Mouse (Mus musculus) embryo, embryonic 9.5 days (tissue): ENCODE data around the gene Hist1h1b.
"Not testable (repeated sequence)": the region's sequence is repeated elsewhere in the genome, so short reads cannot be mapped to it uniquely, and the experiment has no call there.

Experiments used
- DNase-seq: peaks from one replicate; pipeline ENCODE4 v3.0.0-alpha.2; 2017; ENCODE audit errors: extremely low spot score

The Hist1h1b gene

DNA sequence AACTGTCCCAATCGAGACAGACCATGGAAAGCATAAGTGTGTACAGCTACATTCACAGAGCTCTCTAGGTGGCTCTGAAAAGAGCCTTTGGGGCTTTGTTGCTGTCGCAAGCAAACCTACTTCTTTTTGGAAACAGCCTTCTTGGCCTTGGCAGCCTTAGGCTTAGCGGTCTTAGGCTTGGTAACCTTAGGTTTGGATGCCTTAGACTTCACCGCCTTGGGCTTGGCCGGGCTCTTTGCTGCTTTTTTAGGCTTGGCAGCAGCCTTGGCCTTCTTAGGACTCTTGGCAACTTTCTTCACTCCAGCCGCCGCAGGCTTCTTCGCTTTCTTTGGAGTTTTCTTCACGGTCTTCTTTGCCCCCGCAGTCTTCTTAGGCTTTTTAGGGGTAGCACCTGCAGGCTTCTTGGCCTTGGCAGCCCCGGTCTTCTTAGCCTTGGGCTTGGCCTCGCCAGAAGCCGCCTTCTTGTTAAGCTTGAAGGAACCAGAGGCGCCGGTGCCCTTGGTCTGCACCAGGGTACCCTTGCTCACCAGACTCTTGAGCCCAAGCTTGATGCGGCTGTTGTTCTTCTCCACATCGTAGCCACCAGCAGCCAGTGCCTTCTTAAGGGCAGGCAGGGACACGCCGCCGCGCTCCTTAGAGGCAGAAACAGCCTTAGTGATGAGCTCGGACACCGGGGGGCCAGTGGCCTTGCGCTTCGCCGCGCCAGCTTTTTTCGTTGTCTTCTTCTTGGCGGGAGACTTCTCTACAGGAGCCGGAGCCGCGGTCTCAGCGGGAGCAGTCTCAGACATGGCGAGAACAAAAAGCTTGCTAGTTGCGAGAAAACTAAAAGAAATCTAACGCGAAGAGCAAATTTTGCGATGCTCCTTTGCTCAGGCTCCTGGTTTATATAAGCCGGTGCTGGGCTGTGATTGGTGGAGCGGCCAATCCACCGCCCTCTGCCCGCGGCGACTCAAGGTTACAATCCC is at the start of gene Hist1h1b:
TSS of gene Hist1h1b (minus strand) at position 859 of the 965 bp plus-strand sequence.
- peak; percentile 92 for DNase-seq

- DNase-seq = no peak
Measured at GRCm38 (mm10) chr13:21828511-21828910, 48.1 kb upstream of the Hist1h1b start.

DNA sequence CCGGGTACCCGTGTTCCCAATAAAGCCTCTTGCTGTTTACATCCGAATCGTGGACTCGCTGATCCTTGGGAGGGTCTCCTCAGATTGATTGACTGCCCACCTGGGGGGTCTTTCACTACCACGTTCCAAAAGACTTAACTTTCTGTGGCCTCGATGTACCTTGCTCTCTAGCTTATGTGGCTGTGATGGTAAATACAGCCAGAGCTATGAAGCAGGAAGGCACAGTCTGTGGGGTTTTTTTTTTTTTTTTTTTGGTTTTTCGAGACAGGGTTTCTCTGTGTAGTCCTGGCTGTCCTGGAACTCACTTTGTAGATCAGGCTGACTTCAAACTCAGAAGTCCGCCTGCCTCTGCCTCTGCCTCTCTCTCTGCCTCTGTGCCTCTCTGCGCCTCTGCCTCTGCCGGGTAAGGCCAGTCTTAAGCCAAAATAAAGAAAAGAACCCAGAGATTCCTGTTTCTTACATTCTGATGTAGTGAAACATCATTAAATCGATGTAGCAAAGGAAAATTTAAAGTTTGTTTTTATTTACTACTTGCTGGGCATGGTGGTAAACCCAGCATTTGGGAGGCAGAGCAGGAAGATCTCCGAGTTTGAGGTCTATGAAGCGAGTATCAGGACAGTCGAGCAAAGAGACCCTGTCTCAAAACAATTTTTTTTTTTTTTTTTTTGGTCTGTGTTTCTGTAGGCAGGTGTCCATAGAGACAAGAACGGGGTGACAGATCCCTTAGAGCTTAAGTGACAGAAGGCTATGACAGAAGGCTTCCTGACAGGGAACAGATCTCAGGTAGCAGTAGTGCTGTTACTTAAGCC is 39.9 kb upstream of the Hist1h1b start:
- DNase-seq = not testable (repeated sequence)

DNA sequence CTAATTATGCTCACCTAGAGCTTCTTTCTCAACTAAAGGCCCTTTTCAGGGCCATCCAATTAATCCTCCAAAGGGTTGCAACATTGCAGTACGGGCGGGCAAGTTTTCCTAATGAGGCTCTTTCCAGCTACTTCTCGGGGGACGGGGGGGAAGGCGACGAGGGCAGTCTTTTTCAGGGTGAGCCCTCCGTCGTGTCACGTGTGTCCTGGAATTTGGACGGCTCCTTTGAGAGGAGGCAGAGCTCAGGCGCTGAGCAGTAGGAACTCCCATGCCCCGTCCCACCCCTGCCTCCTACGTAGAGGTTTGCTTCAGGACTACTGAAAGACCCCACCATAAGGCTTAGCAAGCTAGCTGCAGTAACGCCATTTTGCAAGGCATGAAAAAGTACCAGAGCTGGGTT is 31.7 kb upstream of the Hist1h1b start:
- not testable (repeated sequence) for DNase-seq

- not testable (repeated sequence) for DNase-seq
Measured at GRCm38 (mm10) chr13:21811539-21811938, 31.1 kb upstream of the Hist1h1b start, which contains the start of gene Hist1h4m. Gene Hist1h4m (plus strand): TSS chr13:21811746.

GRCm38 (mm10) chr13:21811074-21811473 is 30.6 kb upstream of the Hist1h1b start:
- not testable (repeated sequence) for DNase-seq

- not testable (repeated sequence) for DNase-seq
Measured at GRCm38 (mm10) chr13:21810073-21810472, 29.6 kb upstream of the Hist1h1b start, which contains the start of the genes Hist1h2bq and Hist1h2ao. Gene Hist1h2bq (minus strand): TSS chr13:21810197. Gene Hist1h2ao (plus strand): TSS chr13:21810465.

DNA sequence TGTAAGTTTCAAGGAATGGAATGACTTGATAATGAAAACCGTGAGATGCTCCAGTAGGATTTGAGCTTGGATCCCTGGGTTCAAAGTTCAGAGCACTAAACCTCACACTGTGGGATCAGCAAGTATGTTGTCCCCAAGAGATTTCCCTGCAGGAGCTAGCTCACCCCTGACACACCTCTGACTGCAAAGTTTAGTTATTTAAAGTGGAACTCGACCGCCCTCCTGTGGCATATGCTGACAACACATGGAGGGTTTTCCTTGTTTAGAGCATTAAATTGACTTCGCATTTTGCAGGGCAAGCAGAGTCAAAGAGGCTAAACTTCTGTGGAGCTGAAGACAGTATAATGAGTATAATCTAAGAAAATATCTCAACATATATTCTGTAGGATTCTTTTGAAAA is 22.6 kb upstream of the Hist1h1b start:
- DNase-seq = not testable (repeated sequence)

DNA sequence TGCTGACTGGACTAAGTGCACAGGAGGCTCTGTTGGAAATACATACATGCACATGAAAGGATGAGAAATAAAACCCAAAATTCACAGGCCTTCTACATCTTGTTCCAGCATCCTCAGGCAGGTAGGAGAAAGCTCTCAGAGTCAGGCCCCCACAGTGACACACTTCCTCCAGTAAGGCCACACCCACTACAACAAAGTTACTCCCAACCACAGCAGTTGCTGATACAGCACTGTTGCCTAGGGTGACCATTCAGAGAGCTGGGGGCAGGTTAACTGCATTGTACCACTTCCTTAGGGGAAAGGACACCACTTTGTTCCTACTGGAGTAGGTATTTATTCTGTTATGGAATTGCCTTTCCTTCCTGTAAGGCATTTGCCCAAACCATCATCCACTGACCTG is 16.7 kb upstream of the Hist1h1b start:
- DNase-seq = not testable (repeated sequence)

GRCm38 (mm10) chr13:21795584-21795983 is 15.2 kb upstream of the Hist1h1b start:
- no peak for DNase-seq

DNA sequence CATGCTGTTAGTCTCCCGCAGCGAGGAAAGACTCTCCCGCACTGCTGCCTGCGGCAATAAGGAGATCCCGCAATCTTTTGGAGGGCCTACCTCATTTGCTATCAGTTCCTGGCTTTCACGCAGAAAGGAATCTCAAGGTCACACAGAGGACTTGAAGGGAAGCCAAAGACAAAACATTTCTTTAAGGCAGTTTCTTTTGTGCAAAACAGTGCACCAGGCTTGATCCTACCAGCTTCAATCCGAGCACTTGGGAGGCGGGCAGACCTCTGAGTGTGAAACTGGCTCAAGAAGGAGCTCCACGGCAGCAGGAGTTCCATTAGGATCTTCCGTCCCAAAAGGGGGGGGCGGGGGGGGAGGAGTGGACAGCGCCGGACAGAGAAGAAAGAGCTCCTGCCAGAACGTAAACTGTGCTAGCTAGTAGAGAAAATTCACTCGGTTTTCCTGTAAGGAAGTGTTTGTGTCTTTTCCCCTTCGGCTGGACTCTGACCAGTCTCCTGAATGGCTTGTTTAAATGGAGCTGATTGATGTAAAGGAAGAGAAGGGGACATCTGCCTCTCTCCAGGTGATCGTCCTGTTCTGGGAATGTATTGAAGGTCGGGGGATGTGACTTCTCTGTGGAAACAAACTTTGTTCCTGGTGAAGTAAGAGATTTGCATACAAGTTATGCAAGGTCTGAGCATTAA is 10.3 kb upstream of the Hist1h1b start:
- peak; percentile 57 for DNase-seq

- DNase-seq = no peak
Measured at GRCm38 (mm10) chr13:21789925-21790324, 9.5 kb upstream of the Hist1h1b start.

DNA sequence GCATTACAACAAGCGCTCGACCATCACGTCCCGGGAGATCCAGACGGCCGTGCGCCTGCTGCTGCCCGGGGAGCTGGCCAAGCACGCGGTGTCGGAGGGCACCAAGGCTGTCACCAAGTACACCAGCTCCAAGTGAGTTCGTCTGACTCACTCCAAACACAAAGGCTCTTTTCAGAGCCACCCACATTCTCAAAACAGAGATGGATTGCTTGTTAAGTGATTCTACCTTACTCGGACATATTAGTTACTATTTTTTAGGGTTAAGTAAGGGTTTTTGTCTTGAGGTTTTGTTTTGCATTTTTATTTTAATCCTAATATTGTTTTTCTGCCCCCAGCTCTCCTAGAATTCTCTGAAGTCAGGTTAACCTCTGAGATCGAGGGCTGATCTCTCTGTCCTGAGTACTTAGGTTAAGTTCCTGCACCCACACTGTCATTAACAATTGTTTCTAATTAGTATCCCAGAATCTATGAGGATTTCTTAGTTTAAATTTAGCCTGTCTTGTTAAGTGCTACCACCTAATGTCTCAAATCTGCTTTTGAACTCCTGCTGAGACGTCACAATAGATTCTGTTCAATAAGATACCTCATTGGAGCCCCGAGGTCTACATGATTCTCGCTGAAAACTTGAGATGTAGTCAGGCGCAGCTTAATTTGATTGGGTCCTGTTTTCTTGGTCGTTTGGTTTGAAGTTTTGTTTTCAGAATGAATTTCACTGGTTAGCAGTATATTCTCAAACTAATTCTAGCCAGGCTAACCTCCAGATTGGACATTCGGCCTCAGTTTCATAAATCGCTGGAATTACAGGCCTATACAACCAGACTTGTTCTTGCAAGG is 7.6 kb upstream of the Hist1h1b start:
- DNase-seq = peak; percentile 63

GRCm38 (mm10) chr13:21786899-21787629 is 6.6 kb upstream of the Hist1h1b start, which contains the start of the genes Hist1h2an and Hist1h2bp:
Gene Hist1h2an (minus strand): TSS chr13:21787218.
Gene Hist1h2bp (plus strand): TSS chr13:21787461.
- DNase-seq = peak; percentile 95

GRCm38 (mm10) chr13:21786189-21786898 is 5.9 kb upstream of the Hist1h1b start:
- peak; percentile 74 for DNase-seq

DNA sequence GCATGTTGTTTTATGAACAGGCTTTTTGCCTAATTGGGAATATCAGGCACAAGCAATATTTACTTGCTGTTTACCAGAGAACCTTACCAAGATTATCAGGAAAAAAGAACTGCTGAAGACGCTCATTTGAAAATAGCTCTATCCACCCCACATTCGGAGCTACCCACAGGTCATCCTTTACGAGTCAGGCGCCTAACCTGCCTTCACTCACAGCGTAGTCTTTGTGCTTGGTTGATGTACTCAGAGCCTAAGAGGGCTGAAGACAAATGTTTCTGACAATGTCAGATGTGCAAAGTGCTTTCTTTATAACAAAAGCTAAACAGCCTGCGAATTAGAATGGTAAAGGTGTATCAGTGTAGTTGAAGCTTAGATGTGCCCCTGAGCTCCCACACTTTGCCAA is 3.9 kb upstream of the Hist1h1b start:
- DNase-seq = peak; percentile 45

DNA sequence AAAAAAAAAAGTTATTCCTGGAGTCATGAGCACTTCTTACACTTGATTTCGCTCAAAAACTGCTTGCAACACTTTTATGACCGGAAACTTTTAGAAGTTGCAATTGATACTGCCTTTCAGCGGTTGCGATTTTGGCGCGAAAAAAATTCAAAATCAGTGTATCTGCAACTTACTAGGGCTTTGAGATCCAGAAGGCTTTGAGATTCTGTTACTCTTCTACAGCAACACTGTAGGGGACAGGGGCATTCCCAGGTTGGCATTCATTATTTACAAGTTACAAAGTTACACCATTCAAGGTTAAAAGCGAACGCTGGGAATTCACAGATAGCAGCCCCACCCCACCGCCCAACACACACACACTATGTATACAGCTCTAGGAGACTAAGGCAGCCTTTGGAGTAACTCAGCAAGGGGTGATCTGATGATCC is 3.3 kb upstream of the Hist1h1b start:
- DNase-seq = peak; percentile 76

DNA sequence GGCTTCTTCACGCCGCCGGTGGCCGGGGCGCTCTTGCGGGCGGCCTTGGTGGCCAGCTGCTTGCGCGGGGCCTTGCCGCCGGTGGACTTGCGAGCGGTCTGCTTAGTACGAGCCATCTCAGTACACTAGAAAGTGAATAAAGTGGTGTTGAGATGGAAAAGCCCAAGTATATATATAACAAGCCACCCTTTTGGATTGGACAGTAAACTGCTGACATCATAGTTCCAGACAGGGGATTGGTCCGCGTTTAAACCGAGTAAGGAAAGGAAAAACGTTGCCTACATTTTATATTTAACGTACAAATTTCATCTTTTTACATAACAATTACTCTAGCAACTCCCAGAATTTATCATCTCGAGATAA is 2.8 kb upstream of the Hist1h1b start, which contains the start of gene Hist1h3i:
TSS of gene Hist1h3i (minus strand) at position 116 of the 363 bp plus-strand sequence.
- DNase-seq = peak; percentile 91
